Mouse (Mus musculus) hindbrain, postnatal 0 days (tissue): ENCODE results near the gene Ncor2. TPM values are rescaled to one million over a fixed set of nuclear protein-coding genes. Genes with fewer than 3 reads are reported as not detected.

Experiments
- ATAC-seq: fragments of 200-750 bp; cut with Nextera tagmentation; 2 replicates; pipeline ENCODE4 v1.8.0; 2017; ENCODE audit warnings: mild to moderate bottlenecking, moderate TSS enrichment, moderate library complexity
- DNase-seq: peaks from one replicate; pipeline ENCODE4 v3.0.0-alpha.2; 2015; ENCODE audit warnings: low spot score
- H3K27ac ChIP-seq: fragments of 300-500 bp; sonication (generic); 2 replicates; pipeline ENCODE4 v1.5.1; 2014; ENCODE audit warnings: mild to moderate bottlenecking
- H3K27me3 ChIP-seq: fragments of 300-500 bp; sonication (generic); 2 replicates; pipeline ENCODE4 v1.6.1; 2014; ENCODE audit warnings: low read length, mixed read lengths; ENCODE audit not compliant: insufficient read depth
- H3K36me3 ChIP-seq: fragments of 300-500 bp; sonication (generic); 2 replicates; pipeline ENCODE4 v1.6.1; 2014; ENCODE audit warnings: low read length, mixed read lengths; ENCODE audit not compliant: insufficient read depth
- H3K4me1 ChIP-seq: fragments of 300-500 bp; sonication (generic); 2 replicates; pipeline ENCODE4 v1.6.1; 2014; ENCODE audit warnings: antibody characterized with exemption, low read length, mixed read lengths; ENCODE audit not compliant: insufficient read depth
- H3K4me2 ChIP-seq: fragments of 300-500 bp; sonication (generic); 2 replicates; pipeline ENCODE4 v1.6.1; 2014; ENCODE audit warnings: low read depth, mild to moderate bottlenecking, low read length, moderate library complexity, mixed read lengths
- H3K4me3 ChIP-seq: fragments of 300-500 bp; sonication (generic); 2 replicates; pipeline ENCODE4 v1.5.1; 2014; ENCODE audit warnings: low read length
- H3K9ac ChIP-seq: fragments of 300-500 bp; sonication (generic); replicated peaks from 2 replicates; pipeline ENCODE4 v1.6.1; 2014; ENCODE audit warnings: mild to moderate bottlenecking, low read length, moderate library complexity, mixed read lengths
- H3K9me3 ChIP-seq: fragments of 300-500 bp; sonication (generic); 2 replicates; pipeline ENCODE4 v1.6.1; 2016; ENCODE audit warnings: low read length, mixed read lengths
- CTCF ChIP-seq: IDR thresholded peaks from 2 replicates; pipeline ENCODE4 v1.5.1; 2016; ENCODE audit warnings: antibody characterized with exemption, control low read depth, low read depth
- WGBS: fragments of 180-500 bp; shearing (Covaris S2); extraction: QIAGEN DNeasy Blood & Tissue Kit; methylation state at CpG from one replicate; pipeline ENCODE4 v1.1.7; 2014; 5-methylcytosine and 5-hydroxymethylcytosine counted together
- polyA plus RNA-seq: library from polyadenylated mRNA; unstranded; fragments of >200 nt; fragmentation: Nextera tagmentation; extraction: Ambion mirVana; gene quantifications from 2 replicates; pipeline ENCODE4 v1.2.1, GENCODE M21; 2015
- total RNA-seq: library from RNA; depleted of rRNA; stranded (reverse); fragments of >200 nt; gene quantifications from 2 replicates; pipeline ENCODE4 v1.2.3, GENCODE M21; 2014

The Ncor2 gene
- total and polyA plus RNA-seq, 2 experiments from 2014 or later, result 22.7 to 35.4 TPM

- no peaks in the 10 kb centered on the region for H3K27me3 ChIP-seq
- ATAC-seq (no peak), DNase-seq (no peak)
- no peak overlapping the region for H3K4me2 ChIP-seq
- H3K4me3 ChIP-seq, result no peak overlapping the region
- TF ChIP-seq CTCF, result no peak
- 57% methylated on average over 6 of the region's 6 CpGs for WGBS
- H3K4me1 ChIP-seq, result peaks cover 18% of the 10 kb centered on the region; the same call in 1 of the 2 replicates
- no peaks in the 10 kb centered on the region for H3K9me3 ChIP-seq
- H3K9ac ChIP-seq, result no peak overlapping the region
- H3K27ac ChIP-seq, result no peak overlapping the region
- peaks cover 31% of the 10 kb centered on the region for H3K36me3 ChIP-seq
These were observed 74.2 kb downstream of the Ncor2 start for GRCm38 (mm10) chr5:125104841-125105240.

- Histone ChIP-seq H3K27me3 (no peaks in the 10 kb centered on the region), H3K4me1 (peaks cover 18% of the 10 kb centered on the region; the same call in 1 of the 2 replicates), H3K27ac (peak overlapping the region; percentile 77), H3K4me2 (no peak overlapping the region), H3K9ac (no peak overlapping the region), H3K9me3 (no peaks in the 10 kb centered on the region), H3K4me3 (no peak overlapping the region), H3K36me3 (peaks cover 33% of the 10 kb centered on the region)
- ATAC-seq (peak; percentile 34), DNase-seq (peak; percentile 25)
- 0 out of 2 replicates have a peak, but pooled peaks have one; percentile 17 for TF ChIP-seq CTCF
- 30% methylated on average over 6 of the region's 6 CpGs for WGBS
These were observed 75.6 kb downstream of the Ncor2 start for GRCm38 (mm10) chr5:125103396-125103795.

GRCm38 (mm10) chr5:125102907-125103306, 76.1 kb downstream of the Ncor2 start:
- H3K27ac ChIP-seq, result peak overlapping the region; percentile 77
- no peak for TF ChIP-seq CTCF
- H3K9ac ChIP-seq, result 0 out of 2 replicates have a peak overlapping the region, but pooled peaks have one; percentile 17
- peaks cover 29% of the 10 kb centered on the region for H3K36me3 ChIP-seq
- DNase-seq (peak; percentile 90), ATAC-seq (peak; percentile 86)
- H3K9me3 ChIP-seq, result no peaks in the 10 kb centered on the region
- no peaks in the 10 kb centered on the region for H3K27me3 ChIP-seq
- H3K4me2 ChIP-seq, result no peak overlapping the region
- 28% methylated on average over 7 of the region's 7 CpGs for WGBS
- no peak overlapping the region for H3K4me3 ChIP-seq
- H3K4me1 ChIP-seq, result peaks cover 18% of the 10 kb centered on the region; the same call in 1 of the 2 replicates

GRCm38 (mm10) chr5:125102352-125102751, 76.7 kb downstream of the Ncor2 start:
- H3K9ac ChIP-seq, result peak overlapping the region; percentile 17; the same call in 1 of the 2 replicates
- 43% methylated on average over 8 of the region's 8 CpGs for WGBS
- peak overlapping the region; percentile 77 for H3K27ac ChIP-seq
- DNase-seq, result peak; percentile 5
- TF ChIP-seq CTCF, result no peak
- H3K4me2 ChIP-seq, result no peak overlapping the region
- peaks cover 31% of the 10 kb centered on the region for H3K36me3 ChIP-seq
- peak; percentile 2; the same call in 1 of the 2 replicates for ATAC-seq
- no peak overlapping the region for H3K4me3 ChIP-seq
- H3K4me1 ChIP-seq, result peaks cover 18% of the 10 kb centered on the region; the same call in 1 of the 2 replicates
- H3K27me3 ChIP-seq, result no peaks in the 10 kb centered on the region
- H3K9me3 ChIP-seq, result no peaks in the 10 kb centered on the region

- Histone ChIP-seq H3K36me3 (peaks cover 31% of the 10 kb centered on the region), H3K4me2 (no peak overlapping the region), H3K4me1 (peaks cover 18% of the 10 kb centered on the region; the same call in 1 of the 2 replicates), H3K27ac (no peak overlapping the region), H3K27me3 (no peaks in the 10 kb centered on the region), H3K9ac (no peak overlapping the region), H3K4me3 (no peak overlapping the region), H3K9me3 (no peaks in the 10 kb centered on the region)
- no peak for ATAC-seq
- DNase-seq, result no peak
- 85% methylated on average over 5 of the region's 5 CpGs for WGBS
- TF ChIP-seq CTCF, result no peak
These were observed 79.2 kb downstream of the Ncor2 start for GRCm38 (mm10) chr5:125099785-125100350.

GRCm38 (mm10) chr5:125098692-125099091, 80.3 kb downstream of the Ncor2 start:
- H3K27ac ChIP-seq, result no peak overlapping the region
- H3K4me3 ChIP-seq, result no peak overlapping the region
- peaks cover 26% of the 10 kb centered on the region for H3K36me3 ChIP-seq
- no peaks in the 10 kb centered on the region for H3K27me3 ChIP-seq
- DNase-seq (no peak), ATAC-seq (no peak)
- H3K9ac ChIP-seq, result no peak overlapping the region
- H3K4me1 ChIP-seq, result peaks cover 21% of the 10 kb centered on the region; the same call in 1 of the 2 replicates
- 82% methylated on average over 9 of the region's 9 CpGs for WGBS
- H3K4me2 ChIP-seq, result no peak overlapping the region
- no peaks in the 10 kb centered on the region for H3K9me3 ChIP-seq
- no peak for TF ChIP-seq CTCF

GRCm38 (mm10) chr5:125096368-125096767, 82.7 kb downstream of the Ncor2 start:
- DNase-seq, result no peak
- 0 out of 2 replicates have a peak, but pooled peaks cover 5% of the 10 kb centered on the region for H3K4me1 ChIP-seq
- H3K36me3 ChIP-seq, result peaks cover 23% of the 10 kb centered on the region
- H3K9ac ChIP-seq, result no peak overlapping the region
- H3K9me3 ChIP-seq, result no peaks in the 10 kb centered on the region
- 0 out of 2 replicates have a peak overlapping the region, but pooled peaks have one; percentile 0 for H3K27ac ChIP-seq
- ATAC-seq, result no peak
- WGBS, result 71% methylated on average over 11 of the region's 11 CpGs
- H3K4me3 ChIP-seq, result no peak overlapping the region
- no peak overlapping the region for H3K4me2 ChIP-seq
- no peak for TF ChIP-seq CTCF
- no peaks in the 10 kb centered on the region for H3K27me3 ChIP-seq
